Mouse (Mus musculus) brain, adult 2 months (tissue): Measurements from ENCODE around the gene Trip11.

ENCODE experiments used
- DNase-seq: peaks from one replicate; pipeline ENCODE4 v3.0.0; 2011; ENCODE audit warnings: low read depth, low spot score

Gene Trip11

GRCm38 (mm10) chr12:101823161-101823560 is 89.9 kb downstream of the Trip11 start:
- DNase-seq = no peak

GRCm38 (mm10) chr12:101821596-101821995 is 91.5 kb downstream of the Trip11 start:
- no peak for DNase-seq

GRCm38 (mm10) chr12:101819570-101819969 is 93.5 kb downstream of the Trip11 start:
- no peak for DNase-seq

GRCm38 (mm10) chr12:101818608-101819370 is 94.3 kb downstream of the Trip11 start, which contains the start of gene Fbln5:
TSS of gene Fbln5 (minus strand) at chr12:101819055.
- DNase-seq = peak; percentile 36

- DNase-seq = peak; percentile 16
These were observed 94.8 kb downstream of the Trip11 start for GRCm38 (mm10) chr12:101818246-101818607.

GRCm38 (mm10) chr12:101816810-101817209 is 96.3 kb downstream of the Trip11 start:
- DNase-seq = peak; percentile 54

- no peak for DNase-seq
These were observed 97.3 kb downstream of the Trip11 start for GRCm38 (mm10) chr12:101815796-101816195.

- DNase-seq = peak; percentile 81
These were observed 98.6 kb downstream of the Trip11 start for GRCm38 (mm10) chr12:101814423-101814822.

GRCm38 (mm10) chr12:101811181-101811580 is 101.9 kb downstream of the Trip11 start:
- DNase-seq = peak; percentile 51

- peak; percentile 75 for DNase-seq
These were observed 102.6 kb downstream of the Trip11 start for GRCm38 (mm10) chr12:101810515-101810914.

GRCm38 (mm10) chr12:101807400-101807799 is 105.7 kb downstream of the Trip11 start:
- no peak for DNase-seq

- DNase-seq = no peak
These were observed 110.6 kb downstream of the Trip11 start for GRCm38 (mm10) chr12:101802445-101802844.

GRCm38 (mm10) chr12:101801744-101802143 is 111.3 kb downstream of the Trip11 start:
- DNase-seq = no peak

GRCm38 (mm10) chr12:101801051-101801450 is 112.0 kb downstream of the Trip11 start:
- DNase-seq = no peak

- DNase-seq = no peak
These were observed 114.7 kb downstream of the Trip11 start for GRCm38 (mm10) chr12:101798189-101798922.

GRCm38 (mm10) chr12:101794458-101794857 is 118.6 kb downstream of the Trip11 start:
- DNase-seq = no peak

GRCm38 (mm10) chr12:101793221-101793621 is 119.8 kb downstream of the Trip11 start:
- DNase-seq = peak; percentile 16

- DNase-seq = no peak
These were observed 120.4 kb downstream of the Trip11 start for GRCm38 (mm10) chr12:101792684-101793083.

GRCm38 (mm10) chr12:101789767-101790166 is 123.3 kb downstream of the Trip11 start:
- no peak for DNase-seq

GRCm38 (mm10) chr12:101789250-101789649 is 123.8 kb downstream of the Trip11 start:
- no peak for DNase-seq
